Mouse (Mus musculus) testis, postnatal 14 days (tissue): ENCODE results near the gene Haus7.

Experiments used
- DNase-seq: peaks from one replicate; pipeline ENCODE4 v3.0.0; 2021; ENCODE audit warnings: low spot score

Haus7 gene

GRCm38 (mm10) chrX:73458877-73459392 lies at the start of gene Haus7:
Gene Haus7, minus strand, starts transcription at chrX:73459044.
- DNase-seq: peak; percentile 94

- DNase-seq: no peak
Observed at GRCm38 (mm10) chrX:73506577-73506976, 47.7 kb upstream of the Haus7 start.

- no peak for DNase-seq
Observed at GRCm38 (mm10) chrX:73505130-73505735, 46.4 kb upstream of the Haus7 start.

- DNase-seq: no peak
Observed at GRCm38 (mm10) chrX:73496746-73497145, 37.9 kb upstream of the Haus7 start.

GRCm38 (mm10) chrX:73493567-73493966 lies 34.7 kb upstream of the Haus7 start:
- peak; percentile 38 for DNase-seq

- DNase-seq: no peak
Observed at GRCm38 (mm10) chrX:73490804-73491203, 32.0 kb upstream of the Haus7 start.

- no peak for DNase-seq
Observed at GRCm38 (mm10) chrX:73490186-73490585, 31.3 kb upstream of the Haus7 start.

- DNase-seq: no peak
Observed at GRCm38 (mm10) chrX:73486920-73487319, 28.1 kb upstream of the Haus7 start.

- no peak for DNase-seq
Observed at GRCm38 (mm10) chrX:73484870-73485269, 26.0 kb upstream of the Haus7 start.

GRCm38 (mm10) chrX:73484076-73484475 lies 25.2 kb upstream of the Haus7 start:
- no peak for DNase-seq

GRCm38 (mm10) chrX:73483484-73483810 lies 24.6 kb upstream of the Haus7 start, which contains the start of gene Bgn:
Gene Bgn, plus strand, starts transcription at chrX:73483602.
- DNase-seq: no peak

GRCm38 (mm10) chrX:73482643-73483483 lies 24.0 kb upstream of the Haus7 start:
- no peak for DNase-seq

GRCm38 (mm10) chrX:73480334-73480733 lies 21.5 kb upstream of the Haus7 start:
- DNase-seq: peak; percentile 19

- no peak for DNase-seq
Observed at GRCm38 (mm10) chrX:73479656-73480055, 20.8 kb upstream of the Haus7 start.

- no peak for DNase-seq
Observed at GRCm38 (mm10) chrX:73477500-73477899, 18.7 kb upstream of the Haus7 start.

- peak; percentile 48 for DNase-seq
Observed at GRCm38 (mm10) chrX:73476621-73477020, 17.8 kb upstream of the Haus7 start.

GRCm38 (mm10) chrX:73475658-73476256 lies 16.9 kb upstream of the Haus7 start:
- no peak for DNase-seq

- no peak for DNase-seq
Observed at GRCm38 (mm10) chrX:73474340-73475165, 15.7 kb upstream of the Haus7 start.

- no peak for DNase-seq
Observed at GRCm38 (mm10) chrX:73471764-73472163, 12.9 kb upstream of the Haus7 start.

GRCm38 (mm10) chrX:73468752-73469151 lies 9.9 kb upstream of the Haus7 start:
- no peak for DNase-seq

- no peak for DNase-seq
Observed at GRCm38 (mm10) chrX:73468330-73468729, 9.5 kb upstream of the Haus7 start.
